Mouse (Mus musculus) forebrain, embryonic 16.5 days (tissue): ENCODE measurements around the gene Med24. TPM values are rescaled to one million over a fixed set of nuclear protein-coding genes. Genes with fewer than 3 reads are reported as not detected.

Experiments
- ATAC-seq: fragments of 200-750 bp; cut with Nextera tagmentation; 2 replicates; pipeline ENCODE4 v1.8.0; 2017; ENCODE audit warnings: mild to moderate bottlenecking, moderate library complexity
- H3K27ac ChIP-seq: fragments of 300-500 bp; sonication (generic); 2 replicates; pipeline ENCODE4 v1.5.1; 2014; ENCODE audit warnings: low read length, control low read depth
- H3K27me3 ChIP-seq: fragments of 300-500 bp; sonication (generic); replicated peaks from 2 replicates; pipeline ENCODE4 v1.6.1; 2014; ENCODE audit warnings: low read length; ENCODE audit not compliant: control insufficient read depth, insufficient read depth
- H3K36me3 ChIP-seq: fragments of 300-500 bp; sonication (generic); 2 replicates; pipeline ENCODE4 v1.6.1; 2014; ENCODE audit not compliant: control insufficient read depth, insufficient read depth
- H3K4me1 ChIP-seq: fragments of 300-500 bp; sonication (generic); replicated peaks from 2 replicates; pipeline ENCODE4 v1.6.1; 2014; ENCODE audit warnings: low read length; ENCODE audit not compliant: control insufficient read depth, insufficient read depth
- H3K4me2 ChIP-seq: fragments of 300-500 bp; sonication (generic); 2 replicates; pipeline ENCODE4 v1.6.1; 2014; ENCODE audit warnings: mild to moderate bottlenecking, low read length, control low read depth
- H3K4me3 ChIP-seq: fragments of 300-500 bp; sonication (generic); replicated peaks from 2 replicates; pipeline ENCODE4 v1.5.1; 2014; ENCODE audit warnings: mild to moderate bottlenecking, low read length, control low read depth
- H3K9ac ChIP-seq: fragments of 300-500 bp; sonication (generic); replicated peaks from 2 replicates; pipeline ENCODE4 v1.6.1; 2014; ENCODE audit warnings: low read depth, low read length, control low read depth
- H3K9me3 ChIP-seq: fragments of 300-500 bp; sonication (generic); 2 replicates; pipeline ENCODE4 v1.6.1; 2016; ENCODE audit warnings: low read length; ENCODE audit not compliant: control insufficient read depth
- WGBS: fragments of 180-500 bp; shearing (Covaris S2); extraction: QIAGEN DNeasy Blood & Tissue Kit; methylation state at CpG from one replicate; pipeline ENCODE4 v1.1.7; 2014; 5-methylcytosine and 5-hydroxymethylcytosine counted together
- polyA plus RNA-seq: library from polyadenylated mRNA; unstranded; fragments of >200 nt; fragmentation: Nextera tagmentation; extraction: Ambion mirVana; gene quantifications from 2 replicates; pipeline ENCODE4 v1.2.1, GENCODE M21; 2015

Gene Med24
- polyA plus RNA-seq, 1 experiment from 2014 or later = 93.7 TPM

GRCm38 (mm10) chr11:98771844-98772525 is 42.8 kb upstream of the Med24 start:
- Histone ChIP-seq H3K9me3 (no peaks in the 10 kb centered on the region), H3K4me3 (no peak overlapping the region), H3K4me2 (no peak overlapping the region), H3K9ac (no peak overlapping the region), H3K4me1 (peaks cover 78% of the 10 kb centered on the region), H3K27ac (no peak overlapping the region), H3K36me3 (peaks cover 4% of the 10 kb centered on the region; the same call in 1 of the 2 replicates), H3K27me3 (no peaks in the 10 kb centered on the region)
- no peak for ATAC-seq
- WGBS = 92% methylated on average over 11 of the region's 11 CpGs

GRCm38 (mm10) chr11:98771131-98771530 is 41.9 kb upstream of the Med24 start:
- Histone ChIP-seq H3K36me3 (peaks cover 4% of the 10 kb centered on the region; the same call in 1 of the 2 replicates), H3K27me3 (no peaks in the 10 kb centered on the region), H3K4me2 (no peak overlapping the region), H3K4me3 (no peak overlapping the region), H3K4me1 (peaks cover 83% of the 10 kb centered on the region), H3K9ac (no peak overlapping the region), H3K27ac (0 out of 2 replicates have a peak overlapping the region, but pooled peaks have one; percentile 1), H3K9me3 (no peaks in the 10 kb centered on the region)
- ATAC-seq = no peak
- WGBS = 85% methylated on average over 18 of the region's 18 CpGs

GRCm38 (mm10) chr11:98770096-98770975 is 41.1 kb upstream of the Med24 start:
- peak overlapping the region; percentile 13; the same call in 1 of the 2 replicates for H3K27ac ChIP-seq
- no peaks in the 10 kb centered on the region for H3K9me3 ChIP-seq

GRCm38 (mm10) chr11:98769007-98769954 is 40.0 kb upstream of the Med24 start:
- ATAC-seq = no peak
- Histone ChIP-seq H3K9ac (no peak overlapping the region), H3K4me2 (no peak overlapping the region), H3K27me3 (no peaks in the 10 kb centered on the region), H3K27ac (peak overlapping the region; percentile 81), H3K4me3 (no peak overlapping the region), H3K36me3 (peaks cover 12% of the 10 kb centered on the region), H3K9me3 (no peaks in the 10 kb centered on the region), H3K4me1 (peaks cover 77% of the 10 kb centered on the region)
- WGBS = 90% methylated on average over 25 of the region's 25 CpGs

More at GRCm38 (mm10) chr11:98770096-98770975, 41.1 kb upstream of the Med24 start:
- 82% methylated on average over 26 of the region's 26 CpGs for WGBS
- ATAC-seq = no peak
- Histone ChIP-seq H3K4me2 (no peak overlapping the region), H3K9ac (no peak overlapping the region), H3K27me3 (no peaks in the 10 kb centered on the region), H3K4me1 (peaks cover 83% of the 10 kb centered on the region), H3K4me3 (no peak overlapping the region), H3K36me3 (peaks cover 6% of the 10 kb centered on the region)

GRCm38 (mm10) chr11:98768127-98769006 is 39.1 kb upstream of the Med24 start:
- no peak for ATAC-seq
- H3K27me3 ChIP-seq = no peaks in the 10 kb centered on the region
- H3K27ac ChIP-seq = peak overlapping the region; percentile 81
- H3K4me3 ChIP-seq = peak overlapping the region; percentile 17
- H3K4me1 ChIP-seq = peaks cover 68% of the 10 kb centered on the region
- H3K4me2 ChIP-seq = peak overlapping the region; percentile 40
- WGBS = 22% methylated on average over 39 of the region's 39 CpGs
- no peaks in the 10 kb centered on the region for H3K9me3 ChIP-seq
- H3K36me3 ChIP-seq = peaks cover 20% of the 10 kb centered on the region
- peak overlapping the region; percentile 45 for H3K9ac ChIP-seq

- Histone ChIP-seq H3K9me3 (no peaks in the 10 kb centered on the region), H3K4me1 (peaks cover 61% of the 10 kb centered on the region), H3K27me3 (no peaks in the 10 kb centered on the region), H3K4me3 (peak overlapping the region; percentile 17; the same call in 1 of the 2 replicates), H3K27ac (peak overlapping the region; percentile 81), H3K9ac (peak overlapping the region; percentile 45; the same call in 1 of the 2 replicates), H3K4me2 (peak overlapping the region; percentile 40), H3K36me3 (peaks cover 25% of the 10 kb centered on the region)
- 19% methylated on average over 4 of the region's 4 CpGs for WGBS
- peak; percentile 23 for ATAC-seq
Observed at GRCm38 (mm10) chr11:98767713-98768112, 38.5 kb upstream of the Med24 start.

- Histone ChIP-seq H3K4me2 (no peak overlapping the region), H3K27ac (peak overlapping the region; percentile 81), H3K9ac (peak overlapping the region; percentile 26; the same call in 1 of the 2 replicates), H3K4me1 (peaks cover 59% of the 10 kb centered on the region), H3K27me3 (no peaks in the 10 kb centered on the region), H3K9me3 (no peaks in the 10 kb centered on the region), H3K4me3 (no peak overlapping the region), H3K36me3 (peaks cover 26% of the 10 kb centered on the region)
- peak; percentile 62 for ATAC-seq
- 17% methylated on average over 9 of the region's 9 CpGs for WGBS
Observed at GRCm38 (mm10) chr11:98767276-98767675, 38.0 kb upstream of the Med24 start.

- Histone ChIP-seq H3K4me1 (peaks cover 55% of the 10 kb centered on the region), H3K27ac (peak overlapping the region; percentile 81), H3K4me3 (no peak overlapping the region), H3K9ac (peak overlapping the region; percentile 26; the same call in 1 of the 2 replicates), H3K36me3 (peaks cover 30% of the 10 kb centered on the region), H3K27me3 (no peaks in the 10 kb centered on the region), H3K9me3 (no peaks in the 10 kb centered on the region), H3K4me2 (no peak overlapping the region)
- WGBS = 34% methylated on average over 5 of the region's 5 CpGs
- ATAC-seq = peak; percentile 26; the same call in 1 of the 2 replicates
Observed at GRCm38 (mm10) chr11:98766816-98767215, 37.6 kb upstream of the Med24 start.
